Mouse (Mus musculus): ENCODE results near the gene Nfkb2. TPM values are rescaled to one million over a fixed set of nuclear protein-coding genes. Genes with fewer than 3 reads are reported as not detected.

Gene Nfkb2
- total and polyA plus RNA-seq, 2 experiments from 2014 or later, result 6.6 to 26.9 TPM

- no peak for ATAC-seq (ENCODE audit: insufficient read depth, low read depth)
- DNase-seq (ENCODE audit: low spot score), result no peak
- H3K4me2 ChIP-seq (ENCODE audit: low read depth, low read length), result no peak overlapping the region
- H3K4me1 ChIP-seq (ENCODE audit: control insufficient read depth, insufficient read depth), result no peaks in the 10 kb centered on the region
- H3K27ac ChIP-seq (ENCODE audit: low read depth), result no peak overlapping the region
- no peak overlapping the region for H3K9ac ChIP-seq (replicated peaks; ENCODE audit: low read depth, low read length)
- WGBS, result 72% methylated on average over 6 of the region's 6 CpGs
- no peak for TF ChIP-seq CTCF (IDR thresholded peaks at IDR 0.05; ENCODE audit: low read depth)
- no peak for TF ChIP-seq EP300 (IDR thresholded peaks at IDR 0.05; ENCODE audit: low read depth)
- no peak overlapping the region for H3K4me3 ChIP-seq (ENCODE audit: low read depth, low read length)
- H3K9me3 ChIP-seq (replicated peaks; ENCODE audit: control insufficient read depth, low read length), result no peaks in the 10 kb centered on the region
- peaks cover 28% of the 10 kb centered on the region for H3K36me3 ChIP-seq (replicated peaks; ENCODE audit: control insufficient read depth, insufficient read depth, low read length)
- H3K27me3 ChIP-seq (ENCODE audit: control insufficient read depth, insufficient read depth, low read length), result peaks cover 58% of the 10 kb centered on the region
Observed at GRCm38 (mm10) chr19:46313591-46313990, 9.5 kb downstream of the Nfkb2 start.

GRCm38 (mm10) chr19:46314151-46314601 is 10.1 kb downstream of the Nfkb2 start:
- Histone ChIP-seq H3K36me3 (replicated peaks; ENCODE audit: control insufficient read depth, insufficient read depth, low read length) (peaks cover 28% of the 10 kb centered on the region), H3K4me1 (ENCODE audit: control insufficient read depth, insufficient read depth) (no peaks in the 10 kb centered on the region), H3K4me2 (ENCODE audit: low read depth, low read length) (no peak overlapping the region), H3K27ac (ENCODE audit: low read depth) (no peak overlapping the region), H3K4me3 (ENCODE audit: low read depth, low read length) (no peak overlapping the region), H3K9me3 (replicated peaks; ENCODE audit: control insufficient read depth, low read length) (no peaks in the 10 kb centered on the region), H3K27me3 (ENCODE audit: control insufficient read depth, insufficient read depth, low read length) (peaks cover 64% of the 10 kb centered on the region), H3K9ac (replicated peaks; ENCODE audit: low read depth, low read length) (no peak overlapping the region)
- 21% methylated on average over 16 of the region's 18 CpGs for WGBS
- DNase-seq (ENCODE audit: low spot score) (no peak), ATAC-seq (ENCODE audit: insufficient read depth, low read depth) (no peak)
- TF ChIP-seq EP300 (IDR thresholded peaks at IDR 0.05; ENCODE audit: low read depth), result no peak
- TF ChIP-seq CTCF (IDR thresholded peaks at IDR 0.05; ENCODE audit: low read depth), result no peak

GRCm38 (mm10) chr19:46314872-46315742 is 11.0 kb downstream of the Nfkb2 start:
- Histone ChIP-seq H3K27ac (ENCODE audit: low read depth) (no peak overlapping the region), H3K9ac (replicated peaks; ENCODE audit: low read depth, low read length) (no peak overlapping the region), H3K4me1 (ENCODE audit: control insufficient read depth, insufficient read depth) (no peaks in the 10 kb centered on the region), H3K9me3 (replicated peaks; ENCODE audit: control insufficient read depth, low read length) (no peaks in the 10 kb centered on the region), H3K27me3 (ENCODE audit: control insufficient read depth, insufficient read depth, low read length) (peaks cover 73% of the 10 kb centered on the region), H3K4me2 (ENCODE audit: low read depth, low read length) (no peak overlapping the region), H3K36me3 (replicated peaks; ENCODE audit: control insufficient read depth, insufficient read depth, low read length) (peaks cover 21% of the 10 kb centered on the region), H3K4me3 (ENCODE audit: low read depth, low read length) (no peak overlapping the region)
- WGBS, result 31% methylated on average over 14 of the region's 14 CpGs
- no peak for ATAC-seq (ENCODE audit: insufficient read depth, low read depth)
- TF ChIP-seq EP300 (IDR thresholded peaks at IDR 0.05; ENCODE audit: low read depth), result no peak
- no peak for TF ChIP-seq CTCF (IDR thresholded peaks at IDR 0.05; ENCODE audit: low read depth)
- DNase-seq (ENCODE audit: low spot score), result no peak

- H3K4me1 ChIP-seq (ENCODE audit: control insufficient read depth, insufficient read depth), result no peaks in the 10 kb centered on the region
- peaks cover 82% of the 10 kb centered on the region for H3K27me3 ChIP-seq (ENCODE audit: control insufficient read depth, insufficient read depth, low read length)
- no peak for ATAC-seq (ENCODE audit: insufficient read depth, low read depth)
- no peak overlapping the region for H3K27ac ChIP-seq (ENCODE audit: low read depth)
- 42% methylated on average over 12 of the region's 12 CpGs for WGBS
- no peak overlapping the region for H3K9ac ChIP-seq (replicated peaks; ENCODE audit: low read depth, low read length)
- H3K4me2 ChIP-seq (ENCODE audit: low read depth, low read length), result no peak overlapping the region
- no peaks in the 10 kb centered on the region for H3K9me3 ChIP-seq (replicated peaks; ENCODE audit: control insufficient read depth, low read length)
- no peak for TF ChIP-seq CTCF (IDR thresholded peaks at IDR 0.05; ENCODE audit: low read depth)
- no peak for TF ChIP-seq EP300 (IDR thresholded peaks at IDR 0.05; ENCODE audit: low read depth)
- H3K36me3 ChIP-seq (replicated peaks; ENCODE audit: control insufficient read depth, insufficient read depth, low read length), result peaks cover 13% of the 10 kb centered on the region
- no peak for DNase-seq (ENCODE audit: low spot score)
- no peak overlapping the region for H3K4me3 ChIP-seq (ENCODE audit: low read depth, low read length)
Observed at GRCm38 (mm10) chr19:46315752-46316610, 11.9 kb downstream of the Nfkb2 start.

- no peak overlapping the region for H3K9ac ChIP-seq (replicated peaks; ENCODE audit: low read depth, low read length)
- H3K4me1 ChIP-seq (ENCODE audit: control insufficient read depth, insufficient read depth), result no peaks in the 10 kb centered on the region
- H3K4me2 ChIP-seq (ENCODE audit: low read depth, low read length), result peak overlapping the region; percentile 67
- H3K9me3 ChIP-seq (replicated peaks; ENCODE audit: control insufficient read depth, low read length), result no peaks in the 10 kb centered on the region
- DNase-seq (ENCODE audit: low spot score) (no peak), ATAC-seq (ENCODE audit: insufficient read depth, low read depth) (no peak)
- TF ChIP-seq CTCF (IDR thresholded peaks at IDR 0.05; ENCODE audit: low read depth), result no peak
- no peak for TF ChIP-seq EP300 (IDR thresholded peaks at IDR 0.05; ENCODE audit: low read depth)
- H3K4me3 ChIP-seq (ENCODE audit: low read depth, low read length), result peak overlapping the region; percentile 52
- 36% methylated on average over 15 of the region's 15 CpGs for whole genome bisulfite sequencing
- H3K27me3 ChIP-seq (ENCODE audit: control insufficient read depth, insufficient read depth, low read length), result peaks cover 92% of the 10 kb centered on the region
- H3K36me3 ChIP-seq (replicated peaks; ENCODE audit: control insufficient read depth, insufficient read depth, low read length), result 0 out of 2 replicates have a peak, but pooled peaks cover 5% of the 10 kb centered on the region
- H3K27ac ChIP-seq (ENCODE audit: low read depth), result no peak overlapping the region
Observed at GRCm38 (mm10) chr19:46316846-46317545, 12.9 kb downstream of the Nfkb2 start.

Measured in heart, postnatal 0 days (tissue).